In genomic region chr5:37094941-37095340, GRCm38 (mm10) we compare ENCODE assay signal across 19 mouse cellular contexts. TPM values are rescaled to one million over a fixed set of nuclear protein-coding genes. Genes with fewer than 3 reads are reported as not detected.
DNase-seq lines count a peak whose midpoint lies in the region.
"Had no signal": no experiment of that assay in that cellular context is flagged by ENCODE, and none has a peak within 500 bp of the region (broad histone marks: within the 10 kb centered on the region; RNA-seq: fewer than 3 reads in every experiment).

No protein-coding gene starts in this region.

- peak; percentile 26 for DNase-seq in adrenal gland, adult 2 months
- DNase-seq in adrenal gland, postnatal 25 days = no peak
- DNase-seq in adrenal gland, postnatal 14 days = peak; percentile 47
- no peak for DNase-seq in adrenal gland, postnatal 10 days
- DNase-seq: cerebellum, adult 11 months; cerebellum, adult 18-20 months; cerebellum, adult 8-10 months; cerebellum, adult 9-11 months; cerebellum, postnatal 14 days; cerebellum, postnatal 36 days; embryo, embryonic 11 days had no signal

RNA-seq across cellular contexts. Expression of gene Gm1043, which starts 9.8 kb away (rescaled TPM):
- total RNA-seq in adrenal gland, adult 2 months (2021) = under 1 TPM; 0.23 to 0.52 TPM
- 0.03 and 0.68 TPM in 2 replicates for polyA plus RNA-seq in adrenal gland, adult 2 months (2012; rRNA removed)
- 0.24 TPM in 1 of 2 replicates, not detected in the other for total RNA-seq in adrenal gland, postnatal 25 days (2021)
- total RNA-seq in adrenal gland, postnatal 14 days (2021) = 0.19 and 0.98 TPM in 2 replicates
- under 1 TPM; 0.60 to 0.67 TPM for total RNA-seq in adrenal gland, postnatal 10 days (2021)
- total RNA-seq: common myeloid progenitor, adult 5-6 weeks; ES-E14; MEL had no signal
- polyA plus RNA-seq: C2C12; embryonic facial prominence, embryonic 11.5 days; embryonic facial prominence, embryonic 13.5 days; erythroblast, embryonic 14.5 days; forebrain, embryonic 10.5 days had no signal

Comparison
In these comparisons a context has a peak if more than half of its experiments do, and no peak if none do; other contexts are left out.
1. DNase-seq: peak in adrenal gland, adult 2 months (single experiment) and adrenal gland, postnatal 14 days (single experiment); none in adrenal gland, postnatal 25 days (single experiment) and adrenal gland, postnatal 10 days (single experiment).